Mouse (Mus musculus) embryo, embryonic 11 days (tissue): ENCODE measurements around the gene Wasf3.
"Not testable (repeated sequence)": the region's sequence is repeated elsewhere in the genome, so short reads cannot be mapped to it uniquely, and the experiment has no call there.

Source experiments
- DNase-seq: peaks from one replicate; pipeline ENCODE4 v3.0.0-alpha.2; 2015

The Wasf3 gene

GRCm38 (mm10) chr5:146384935-146385591 is at the start of gene Wasf3:
Gene Wasf3, plus strand, starts transcription at chr5:146384985.
- peak; percentile 94 for DNase-seq

- no peak for DNase-seq
Measured at GRCm38 (mm10) chr5:146338064-146338463, 46.7 kb upstream of the Wasf3 start.

- no peak for DNase-seq
Measured at GRCm38 (mm10) chr5:146340037-146340436, 44.7 kb upstream of the Wasf3 start.

- DNase-seq = no peak
Measured at GRCm38 (mm10) chr5:146344911-146345686, 39.7 kb upstream of the Wasf3 start.

GRCm38 (mm10) chr5:146347081-146347480 is 37.7 kb upstream of the Wasf3 start:
- no peak for DNase-seq

GRCm38 (mm10) chr5:146349183-146349582 is 35.6 kb upstream of the Wasf3 start:
- no peak for DNase-seq

- DNase-seq = no peak
Measured at GRCm38 (mm10) chr5:146350784-146351183, 34.0 kb upstream of the Wasf3 start.

GRCm38 (mm10) chr5:146352006-146352405 is 32.8 kb upstream of the Wasf3 start:
- DNase-seq = no peak

GRCm38 (mm10) chr5:146360386-146360785 is 24.4 kb upstream of the Wasf3 start:
- peak; percentile 60 for DNase-seq

GRCm38 (mm10) chr5:146362711-146363110 is 22.1 kb upstream of the Wasf3 start:
- no peak for DNase-seq

GRCm38 (mm10) chr5:146368356-146368755 is 16.4 kb upstream of the Wasf3 start:
- DNase-seq = no peak

GRCm38 (mm10) chr5:146368971-146369370 is 15.8 kb upstream of the Wasf3 start:
- no peak for DNase-seq

- no peak for DNase-seq
Measured at GRCm38 (mm10) chr5:146370794-146371193, 14.0 kb upstream of the Wasf3 start.

GRCm38 (mm10) chr5:146373238-146373637 is 11.5 kb upstream of the Wasf3 start:
- DNase-seq = no peak

GRCm38 (mm10) chr5:146376601-146377000 is 8.2 kb upstream of the Wasf3 start:
- no peak for DNase-seq

GRCm38 (mm10) chr5:146380041-146380440 is 4.7 kb upstream of the Wasf3 start:
- DNase-seq = no peak

GRCm38 (mm10) chr5:146382268-146382667 is 2.5 kb upstream of the Wasf3 start:
- no peak for DNase-seq

GRCm38 (mm10) chr5:146383401-146383800 is 1.4 kb upstream of the Wasf3 start:
- DNase-seq = no peak

- peak; percentile 65 for DNase-seq
Measured at GRCm38 (mm10) chr5:146385989-146386388, 1.2 kb downstream of the Wasf3 start.

- no peak for DNase-seq
Measured at GRCm38 (mm10) chr5:146386906-146387305, 2.1 kb downstream of the Wasf3 start.

- DNase-seq = no peak
Measured at GRCm38 (mm10) chr5:146394563-146394962, 9.8 kb downstream of the Wasf3 start.

GRCm38 (mm10) chr5:146397253-146397652 is 12.5 kb downstream of the Wasf3 start:
- no peak for DNase-seq

GRCm38 (mm10) chr5:146398386-146399115 is 13.8 kb downstream of the Wasf3 start:
- no peak for DNase-seq

GRCm38 (mm10) chr5:146401012-146401411 is 16.2 kb downstream of the Wasf3 start:
- not testable (repeated sequence) for DNase-seq
